Mouse (Mus musculus) bone marrow macrophage, adult 2 months (primary cell): ENCODE data around the gene Grip1. TPM values are rescaled to one million over a fixed set of nuclear protein-coding genes. Genes with fewer than 3 reads are reported as not detected.

Source experiments
- H3K27ac ChIP-seq: 2 replicates; pipeline ENCODE4 v1.5.1; 2012; ENCODE audit warnings: low read depth, low read length; ENCODE audit not compliant: insufficient read depth
- H3K4me1 ChIP-seq: 2 replicates; pipeline ENCODE4 v1.6.1; 2012; ENCODE audit warnings: low read length; ENCODE audit not compliant: control insufficient read depth, insufficient read depth
- H3K4me3 ChIP-seq: 2 replicates; pipeline ENCODE4 v1.5.1; 2012; ENCODE audit warnings: mild to moderate bottlenecking, low read length, moderate library complexity; ENCODE audit not compliant: insufficient read depth
- CTCF ChIP-seq: IDR thresholded peaks from 2 replicates; pipeline ENCODE4 v1.5.1; 2012; ENCODE audit warnings: low read depth, mild to moderate bottlenecking, low read length, moderate library complexity
- POLR2A ChIP-seq: IDR thresholded peaks from 2 replicates; pipeline ENCODE4 v1.6.1; 2012; ENCODE audit warnings: mild to moderate bottlenecking, low read depth, low read length, borderline replicate concordance
- polyA plus RNA-seq: library from polyadenylated mRNA; stranded (reverse); fragments of >200 nt; gene quantifications from 2 replicates; pipeline ENCODE4 v1.2.4, GENCODE M21; 2012; ENCODE audit not compliant: missing spikeins, insufficient read depth, insufficient read length

Gene Grip1
- polyA plus RNA-seq, 1 experiment = not detected

- Histone ChIP-seq H3K4me3 (no peak overlapping the region), H3K4me1 (no peaks in the 10 kb centered on the region), H3K27ac (no peak overlapping the region)
- TF ChIP-seq CTCF (no peak), POLR2A (no peak)
These were observed 271.7 kb downstream of the Grip1 start for GRCm38 (mm10) chr10:119725363-119725762.

DNA sequence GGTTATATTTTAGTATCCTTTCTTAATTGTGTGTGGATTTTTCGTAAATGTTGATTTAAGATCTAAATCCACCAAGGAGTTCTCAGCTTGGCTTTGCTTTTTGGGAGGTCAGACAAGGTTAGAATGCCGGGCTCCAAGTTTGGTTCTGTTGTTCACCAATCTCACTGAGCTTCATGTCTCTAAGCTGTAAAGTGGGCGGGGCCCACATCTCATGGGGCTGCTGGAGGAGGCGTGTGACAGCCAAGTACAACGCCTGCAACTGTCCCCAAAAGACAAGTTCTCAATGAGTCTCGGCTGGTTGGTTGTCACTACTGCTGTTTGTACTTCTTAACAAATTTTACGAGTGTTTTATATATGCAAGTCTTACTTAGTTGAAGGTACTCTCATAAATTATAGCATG, 272.3 kb downstream of the Grip1 start:
- no peak overlapping the region for H3K27ac ChIP-seq
- no peak for TF ChIP-seq POLR2A
- no peak for TF ChIP-seq CTCF
- no peak overlapping the region for H3K4me3 ChIP-seq
- H3K4me1 ChIP-seq = no peaks in the 10 kb centered on the region

DNA sequence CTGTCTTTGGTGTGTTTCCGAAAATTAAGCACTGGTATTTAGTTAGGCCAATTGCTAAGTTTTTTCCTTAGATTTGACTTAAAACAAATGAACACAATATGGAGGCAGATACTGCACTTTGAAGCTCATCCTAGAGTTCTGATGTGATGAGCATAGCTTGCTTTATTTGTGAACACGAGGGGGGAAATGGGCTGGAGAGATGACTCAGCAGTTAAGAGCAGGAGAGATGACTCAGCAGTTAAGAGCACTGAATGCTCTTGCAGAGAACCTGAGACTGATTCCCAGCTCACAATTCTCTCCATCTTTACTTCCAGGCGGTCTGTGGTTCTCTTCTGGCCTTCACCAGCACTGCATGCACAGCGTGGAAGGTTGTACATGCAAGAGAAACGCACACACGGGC, 273.3 kb downstream of the Grip1 start:
- TF ChIP-seq CTCF (no peak), POLR2A (no peak)
- H3K4me1 ChIP-seq = no peaks in the 10 kb centered on the region
- no peak overlapping the region for H3K4me3 ChIP-seq
- no peak overlapping the region for H3K27ac ChIP-seq

GRCm38 (mm10) chr10:119730206-119730605, 276.6 kb downstream of the Grip1 start:
- Histone ChIP-seq H3K4me1 (no peaks in the 10 kb centered on the region), H3K4me3 (no peak overlapping the region), H3K27ac (no peak overlapping the region)
- no peak for TF ChIP-seq POLR2A
- TF ChIP-seq CTCF = no peak

- no peak overlapping the region for H3K27ac ChIP-seq
- H3K4me3 ChIP-seq = no peak overlapping the region
- no peaks in the 10 kb centered on the region for H3K4me1 ChIP-seq
- TF ChIP-seq CTCF (no peak), POLR2A (no peak)
These were observed 281.7 kb downstream of the Grip1 start for GRCm38 (mm10) chr10:119735011-119735992.

DNA sequence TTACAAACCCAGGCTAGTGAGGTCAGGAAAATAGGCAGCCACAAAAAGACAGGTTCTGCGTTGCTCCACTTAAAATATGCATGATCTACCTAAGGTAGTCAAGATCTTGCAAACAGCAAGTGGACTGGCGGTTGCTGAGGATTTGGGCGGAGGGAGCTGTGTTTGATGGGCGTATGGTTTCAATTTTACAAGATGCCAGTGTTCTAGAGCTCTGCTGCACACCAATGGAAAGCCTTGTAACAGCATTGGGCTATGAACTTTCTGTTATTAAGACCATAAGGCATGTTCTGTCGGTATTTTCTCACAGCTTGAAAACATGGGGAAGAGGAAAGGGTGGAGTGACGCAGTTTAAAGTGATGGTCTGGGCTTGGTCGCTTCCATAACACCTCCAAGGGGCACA, 285.8 kb downstream of the Grip1 start:
- TF ChIP-seq POLR2A (no peak), CTCF (no peak)
- no peak overlapping the region for H3K4me3 ChIP-seq
- no peaks in the 10 kb centered on the region for H3K4me1 ChIP-seq
- H3K27ac ChIP-seq = no peak overlapping the region

- Histone ChIP-seq H3K27ac (no peak overlapping the region), H3K4me3 (no peak overlapping the region), H3K4me1 (no peaks in the 10 kb centered on the region)
- TF ChIP-seq POLR2A (no peak), CTCF (no peak)
These were observed 289.1 kb downstream of the Grip1 start for GRCm38 (mm10) chr10:119742722-119743121.

GRCm38 (mm10) chr10:119752361-119752798, 298.8 kb downstream of the Grip1 start:
- no peak overlapping the region for H3K4me3 ChIP-seq
- no peak overlapping the region for H3K27ac ChIP-seq
- no peaks in the 10 kb centered on the region for H3K4me1 ChIP-seq
- TF ChIP-seq POLR2A (no peak), CTCF (no peak)

GRCm38 (mm10) chr10:119756271-119756670, 302.6 kb downstream of the Grip1 start:
- Histone ChIP-seq H3K27ac (no peak overlapping the region), H3K4me1 (no peaks in the 10 kb centered on the region), H3K4me3 (no peak overlapping the region)
- no peak for TF ChIP-seq POLR2A
- TF ChIP-seq CTCF = no peak

- no peak for TF ChIP-seq CTCF
- no peak for TF ChIP-seq POLR2A
- H3K27ac ChIP-seq = no peak overlapping the region
- H3K4me1 ChIP-seq = no peaks in the 10 kb centered on the region
- no peak overlapping the region for H3K4me3 ChIP-seq
These were observed 303.6 kb downstream of the Grip1 start for GRCm38 (mm10) chr10:119757219-119757618.
